Mouse (Mus musculus) kidney, adult 9 months (tissue): ENCODE results near the gene Rbmx2.

ENCODE experiments used
- DNase-seq: peaks from one replicate; pipeline ENCODE4 v3.0.0; 2022

The Rbmx2 gene

DNA sequence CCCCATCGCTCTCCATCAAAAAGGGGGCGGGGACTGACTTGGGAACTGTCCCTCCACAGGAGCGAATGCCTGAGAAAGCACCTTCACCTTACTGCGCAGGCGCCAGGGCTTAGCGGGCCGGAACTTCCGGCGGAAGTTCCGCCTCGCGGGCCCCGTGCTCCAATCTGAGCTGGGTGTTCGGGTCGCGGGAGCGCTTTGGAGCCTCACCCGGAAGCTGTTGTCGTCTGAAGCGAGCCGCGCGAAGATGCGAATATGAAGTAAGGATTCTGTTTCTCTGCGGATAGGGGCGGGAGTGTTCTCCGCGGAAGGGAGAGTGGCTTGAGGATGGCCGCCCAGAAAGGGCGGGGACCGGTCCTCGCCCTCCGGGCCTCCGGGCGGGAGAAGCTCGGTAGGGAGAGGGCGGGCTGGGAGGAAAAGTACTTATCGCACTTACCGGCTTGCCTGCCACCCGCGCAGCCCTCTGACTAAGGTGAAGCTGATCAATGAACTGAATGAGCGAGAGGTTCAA is at the start of gene Rbmx2:
TSS of gene Rbmx2 (plus strand) at position 141 of the 508 bp plus-strand sequence.
- DNase-seq = peak; percentile 93

DNA sequence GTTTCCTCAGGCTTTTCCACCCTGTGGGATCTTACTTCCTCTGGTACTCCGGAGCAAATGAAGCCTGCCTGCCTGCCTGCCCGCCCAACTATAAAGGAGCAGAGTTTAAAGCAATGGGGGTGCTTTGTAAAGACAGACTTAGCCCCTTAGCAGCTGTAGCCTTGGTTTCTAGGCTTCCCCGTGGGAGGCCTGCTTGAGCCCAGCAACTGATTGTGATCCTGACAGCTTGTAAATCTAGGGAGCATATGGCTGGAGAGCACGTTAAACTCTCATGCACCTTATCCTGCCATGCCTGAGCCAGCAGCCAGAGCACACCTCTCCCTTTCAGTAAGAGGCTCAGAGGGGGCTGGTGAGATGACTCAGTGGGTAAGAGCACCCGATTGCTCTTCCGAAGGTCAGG is 28.0 kb upstream of the Rbmx2 start:
- no peak for DNase-seq

DNA sequence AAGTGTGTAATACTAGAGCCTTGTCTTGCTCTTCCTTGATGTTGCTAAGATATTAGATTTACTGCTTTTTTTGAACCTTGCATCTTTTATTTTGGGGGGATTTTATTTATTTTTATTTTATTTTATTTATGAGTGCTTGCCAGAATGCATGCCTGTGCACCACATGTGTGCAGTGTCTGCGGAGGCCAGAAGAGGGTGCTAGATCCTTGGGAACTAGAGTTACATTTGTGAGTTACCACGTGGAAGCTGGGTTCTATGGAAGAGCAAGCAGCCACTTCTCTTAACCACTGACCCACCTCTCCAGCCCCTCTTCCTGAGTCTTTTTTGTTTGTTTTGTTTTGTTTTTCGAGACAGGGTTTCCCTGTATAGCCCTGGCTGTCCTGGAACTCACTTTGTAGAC is 25.2 kb upstream of the Rbmx2 start:
- no peak for DNase-seq

DNA sequence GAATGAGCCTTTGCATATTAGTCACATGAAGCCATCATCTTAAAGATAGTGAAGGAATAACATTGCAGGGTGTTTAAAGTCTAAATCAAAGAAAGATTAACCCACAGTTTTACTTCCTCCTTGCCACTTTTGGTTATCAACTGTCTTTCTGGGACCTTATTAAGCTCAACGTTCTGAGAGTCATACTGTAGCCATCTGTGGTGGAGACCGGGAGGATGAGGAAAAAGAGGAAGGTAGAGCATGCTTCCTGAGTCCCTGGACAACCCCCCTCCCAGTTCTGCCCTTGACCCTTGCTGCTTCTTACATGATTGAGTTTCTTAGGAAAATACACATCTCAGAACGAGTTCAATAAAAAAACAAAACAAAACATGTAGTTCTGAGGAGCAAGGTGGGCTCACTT is 23.1 kb upstream of the Rbmx2 start:
- no peak for DNase-seq

DNA sequence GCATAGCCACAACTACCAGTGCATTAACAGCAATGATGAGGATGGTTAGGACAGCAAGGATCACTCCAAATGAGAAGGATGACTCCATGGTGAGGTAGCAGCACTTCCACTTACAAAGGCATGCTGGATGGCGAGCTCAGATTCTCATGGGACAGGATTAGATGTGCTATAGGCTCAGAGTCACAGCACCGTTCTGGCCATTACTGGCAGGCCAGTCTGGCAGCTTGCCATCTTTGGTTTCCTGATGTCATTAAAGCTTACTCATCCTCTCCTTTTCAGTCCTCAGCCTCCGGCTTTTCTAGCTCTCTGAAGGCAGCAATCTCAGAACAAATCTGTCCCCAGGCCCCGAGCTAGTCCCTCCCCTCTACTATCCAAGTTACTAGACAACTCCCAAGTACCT is 20.6 kb upstream of the Rbmx2 start, which contains the start of gene Gpr119:
TSS of gene Gpr119 (minus strand) at position 308 of the 400 bp plus-strand sequence.
- DNase-seq = no peak

DNA sequence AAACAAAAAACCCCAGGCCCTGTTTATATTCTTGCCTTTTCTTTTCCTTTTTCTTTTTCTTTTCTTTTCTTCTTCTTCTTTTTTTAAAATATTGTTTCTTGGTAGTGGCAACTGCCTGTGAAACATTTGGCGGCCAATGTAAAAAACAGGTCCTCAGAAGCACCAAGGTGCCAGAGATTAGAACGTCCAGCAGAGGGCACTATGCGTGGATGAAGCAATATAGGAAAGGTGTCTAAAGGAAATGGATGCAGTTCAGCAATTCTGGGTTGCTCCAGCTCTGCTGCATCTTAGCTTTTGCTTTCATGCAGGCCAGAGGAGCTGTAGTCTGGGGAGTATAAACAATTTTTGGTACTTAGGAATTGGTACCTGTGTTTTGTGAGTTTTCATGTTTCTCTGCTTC is 11.4 kb upstream of the Rbmx2 start:
- peak; percentile 33 for DNase-seq

DNA sequence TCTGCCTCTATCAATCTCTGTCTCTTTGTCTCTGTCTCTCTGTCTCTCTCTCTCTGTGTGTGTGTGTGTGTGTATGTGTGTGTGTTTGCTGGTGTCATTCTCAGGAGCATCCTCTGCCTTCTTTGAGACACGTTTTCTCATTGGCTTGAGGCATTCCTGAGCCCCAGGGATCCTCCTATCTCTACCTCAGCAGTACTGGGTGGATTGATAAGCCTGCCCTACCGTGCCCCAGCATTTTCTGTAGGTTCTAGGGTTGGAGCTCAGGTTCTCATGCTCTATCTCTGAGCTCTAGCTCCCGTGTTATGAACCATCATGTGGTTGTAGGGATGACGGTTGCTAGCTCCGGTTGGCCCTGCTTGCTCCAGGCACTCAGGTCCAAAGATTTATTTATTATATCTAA is 10.9 kb upstream of the Rbmx2 start:
- DNase-seq = no peak

DNA sequence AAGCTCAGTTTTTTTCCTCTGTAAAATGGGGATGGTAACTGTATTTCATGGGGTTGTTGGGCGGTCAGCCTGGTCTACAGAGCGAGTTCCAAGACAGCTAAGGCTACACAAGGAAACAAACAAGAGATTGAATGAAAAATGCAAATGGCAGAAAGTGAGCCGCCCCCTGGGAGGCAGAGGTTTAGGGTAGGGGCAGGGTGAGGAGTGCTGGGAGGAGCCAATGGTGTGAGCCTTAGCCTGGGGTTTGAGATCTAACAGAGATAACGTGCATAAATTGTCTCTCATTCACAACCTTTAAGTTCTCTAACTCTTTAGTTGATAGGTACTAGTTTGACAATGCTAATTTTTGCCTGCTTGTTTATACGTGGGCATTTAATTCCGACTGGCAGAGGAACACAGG is 344 bp upstream of the Rbmx2 start:
- DNase-seq = no peak

DNA sequence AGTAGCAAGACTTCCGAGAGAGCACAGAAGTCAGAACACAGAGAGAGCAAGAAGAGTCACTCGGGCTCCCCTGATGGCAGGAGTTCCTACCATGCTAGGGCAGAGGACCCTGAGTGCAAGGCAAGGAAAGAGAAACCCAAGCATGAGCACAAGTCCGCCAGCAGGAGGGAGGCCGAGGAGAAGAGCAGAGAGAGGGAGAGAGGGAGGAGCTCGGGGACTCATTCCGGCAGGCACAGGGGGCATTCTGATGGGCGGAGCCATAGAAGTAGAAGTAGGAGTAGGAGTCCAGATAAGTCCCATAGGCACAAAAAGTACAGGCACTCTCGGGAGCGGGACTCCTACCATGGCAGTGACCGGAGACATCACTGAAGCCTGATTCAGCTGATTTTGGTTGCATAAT is 14.9 kb downstream of the Rbmx2 start:
- DNase-seq = no peak

DNA sequence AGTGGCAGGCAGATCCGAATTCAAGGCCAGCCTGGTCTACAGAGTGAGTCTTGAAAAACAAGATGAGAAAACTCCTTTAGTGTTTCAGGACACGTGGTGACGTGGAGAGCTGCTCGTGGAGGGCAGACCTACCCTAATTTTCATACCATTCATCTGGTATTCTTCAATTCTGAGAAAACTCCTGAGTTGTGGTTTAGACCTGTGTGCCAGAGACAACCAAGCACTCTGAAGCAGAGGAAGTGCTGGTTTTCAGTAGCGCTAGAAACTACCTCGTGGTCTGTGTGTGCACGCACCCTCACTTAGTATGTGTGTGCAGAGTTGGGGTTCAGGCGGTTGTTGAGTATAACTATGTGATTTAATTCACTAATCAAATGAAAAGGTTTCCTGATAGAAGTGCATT is 18.0 kb downstream of the Rbmx2 start:
- DNase-seq = no peak

DNA sequence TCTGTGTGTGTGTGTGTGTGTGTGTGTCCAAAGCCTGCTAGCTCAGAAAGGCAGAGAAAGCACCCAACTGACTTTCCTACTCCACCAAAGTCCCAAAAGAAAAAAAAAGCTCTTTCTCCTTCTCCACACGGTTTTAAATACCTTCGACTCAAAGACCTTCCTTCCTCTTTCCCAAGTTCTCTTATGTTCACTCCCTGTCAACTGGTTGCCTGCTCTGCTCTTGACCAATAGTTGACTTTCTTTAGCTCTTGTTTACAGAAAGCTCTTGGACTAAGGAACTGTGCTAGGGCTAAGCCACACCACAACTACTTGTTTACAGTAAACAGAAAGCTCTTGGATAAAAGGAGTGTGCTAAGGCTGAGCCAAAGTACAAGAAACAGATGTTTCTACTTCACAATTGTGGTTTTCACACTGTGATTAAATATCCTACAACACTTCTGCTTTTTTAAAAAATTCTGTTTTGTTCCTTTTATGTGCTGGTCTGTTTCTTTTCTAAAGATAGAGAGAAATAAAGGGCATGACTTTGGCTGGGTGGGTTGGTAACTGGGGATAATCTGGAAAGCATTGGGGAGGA is 60.0 kb downstream of the Rbmx2 start:
- no peak for DNase-seq
